Mouse (Mus musculus) v-Abl transformed pro-B cells (cell line): ENCODE data around the gene Spock2.
"Not testable (repeated sequence)": the region's sequence is repeated elsewhere in the genome, so short reads cannot be mapped to it uniquely, and the experiment has no call there.

Experiments
- in situ Hi-C, 2 experiments: fragments of 400-800 bp; cut with MboI; formaldehyde crosslinking; loops; one replicate each; pipeline ENCODE4 v1.15.1; 2025; ENCODE audit not compliant: unreplicated experiment in 2 of 2

The Spock2 gene

DNA sequence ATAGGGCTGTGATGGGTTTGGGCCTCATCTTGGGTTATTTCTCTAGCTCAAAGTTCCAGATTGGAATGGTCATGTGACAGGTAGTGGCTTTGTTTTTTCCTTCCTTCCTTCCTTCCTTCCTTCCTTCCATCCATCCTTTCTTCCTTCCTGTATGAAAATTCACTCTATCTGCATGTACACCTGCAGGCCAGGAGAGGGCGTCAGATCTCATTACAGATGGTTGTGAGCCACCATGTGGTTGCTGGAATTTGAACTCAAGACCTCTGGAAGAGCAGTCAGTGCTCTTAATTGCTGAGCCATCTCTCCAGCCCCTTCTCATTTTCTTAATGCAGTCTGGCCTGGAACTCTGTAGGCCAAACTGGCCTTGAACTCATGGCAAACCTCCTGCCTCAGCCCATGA, 30.0 kb downstream of the Spock2 start:
- in situ Hi-C loops: loop anchor here in 1 of 2 experiments (25.0 kb wide), 1 partner anchor 601 kb away; no protein-coding TSS in a partner anchor

DNA sequence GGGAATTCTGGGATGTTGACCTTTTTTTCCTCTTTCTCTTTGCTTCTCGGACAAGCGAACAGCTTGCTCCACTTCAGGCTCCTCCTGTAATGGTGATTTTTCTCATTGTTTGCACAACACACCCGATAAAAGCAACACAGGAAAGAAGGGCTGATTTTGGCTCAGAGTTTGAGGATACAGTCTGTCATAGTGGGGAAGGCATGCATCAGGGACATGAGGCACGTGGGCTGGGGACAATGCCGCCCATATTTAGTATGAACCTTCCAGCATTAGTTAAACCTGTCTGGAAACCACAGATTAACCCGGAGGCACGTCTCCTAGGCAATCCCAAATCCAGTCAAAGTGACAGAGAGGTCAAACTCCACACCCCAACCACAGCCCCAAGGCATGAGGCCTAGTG, 30.9 kb downstream of the Spock2 start:
- in situ Hi-C loops: loop anchor here in 1 of 2 experiments (25.0 kb wide), 1 partner anchor 600 kb away; no protein-coding TSS in a partner anchor

DNA sequence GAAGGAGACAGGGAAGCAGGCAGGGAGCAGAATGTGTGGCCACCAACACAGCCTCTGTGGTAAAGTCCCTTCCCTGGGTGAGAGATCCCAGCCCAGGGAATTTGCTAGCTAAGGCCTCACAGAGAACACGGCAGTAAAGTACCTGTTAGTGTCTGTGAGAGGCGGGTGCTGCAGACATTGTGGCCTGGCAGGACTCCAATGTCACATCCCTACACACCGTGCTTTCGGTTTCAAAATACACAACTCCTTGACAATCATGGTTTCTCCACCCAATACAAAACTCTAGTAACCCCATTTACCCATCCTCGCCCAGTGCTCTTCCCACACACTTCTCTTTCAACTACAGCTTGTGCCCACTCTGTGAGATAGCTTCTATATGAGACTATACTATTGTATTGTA, 32.7 kb downstream of the Spock2 start:
- in situ Hi-C loops: loop anchor here in 1 of 2 experiments (25.0 kb wide), 1 partner anchor 599 kb away; no protein-coding TSS in a partner anchor

DNA sequence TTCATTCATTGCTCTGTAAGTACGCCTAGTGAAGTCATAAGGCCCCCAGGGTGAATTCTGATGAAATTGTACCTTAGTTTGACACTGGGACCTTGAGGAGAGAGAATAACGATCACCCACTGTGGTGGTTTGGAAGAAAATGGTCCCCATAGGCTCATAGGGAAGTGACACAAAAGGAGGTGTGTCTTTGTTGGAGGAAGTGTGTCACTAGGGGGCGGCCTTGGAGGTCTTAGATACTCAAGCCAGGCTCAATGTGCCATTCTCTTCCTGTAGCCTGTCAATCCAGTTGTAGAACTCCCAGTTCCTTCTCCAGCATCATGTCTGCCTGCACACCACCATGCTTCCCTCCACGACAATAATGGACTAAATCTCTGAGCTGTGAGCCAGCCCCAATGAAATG, 34.7 kb downstream of the Spock2 start:
- in situ Hi-C loops: loop anchor here (10.0 to 25.0 kb wide), 3 partner anchors 126 to 597 kb away; partner anchors contain the start of gene Gm17455 (in 1 of the 2)

DNA sequence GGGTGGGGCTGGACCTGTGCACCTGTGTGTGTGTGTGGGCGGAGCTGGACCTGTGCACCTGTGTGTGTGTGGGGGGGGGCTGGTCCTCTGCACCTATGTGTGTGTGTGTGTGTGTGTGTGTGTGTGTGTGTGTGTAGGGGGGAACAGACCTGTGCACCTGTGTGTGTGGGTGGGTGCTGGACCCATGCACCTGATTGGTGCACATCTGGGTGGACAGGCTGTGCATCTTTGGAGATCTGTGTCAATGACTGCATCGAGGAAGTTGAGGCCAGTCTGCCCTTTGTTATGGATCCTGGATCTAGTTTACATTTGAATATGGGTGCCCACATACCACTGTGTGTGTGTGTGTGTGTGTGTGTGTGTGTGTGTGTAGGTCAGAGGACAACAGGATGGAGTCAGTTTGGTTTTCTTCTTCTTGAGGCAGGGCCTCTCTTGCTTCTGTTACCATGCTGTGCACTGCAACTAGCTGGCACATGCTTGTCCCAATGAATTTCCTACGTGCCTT, 35.7 kb downstream of the Spock2 start:
- in situ Hi-C loops: loop anchor here (10.0 to 25.0 kb wide), 3 partner anchors 127 to 596 kb away; partner anchors contain the start of gene Gm17455 (in 1 of the 2)

DNA sequence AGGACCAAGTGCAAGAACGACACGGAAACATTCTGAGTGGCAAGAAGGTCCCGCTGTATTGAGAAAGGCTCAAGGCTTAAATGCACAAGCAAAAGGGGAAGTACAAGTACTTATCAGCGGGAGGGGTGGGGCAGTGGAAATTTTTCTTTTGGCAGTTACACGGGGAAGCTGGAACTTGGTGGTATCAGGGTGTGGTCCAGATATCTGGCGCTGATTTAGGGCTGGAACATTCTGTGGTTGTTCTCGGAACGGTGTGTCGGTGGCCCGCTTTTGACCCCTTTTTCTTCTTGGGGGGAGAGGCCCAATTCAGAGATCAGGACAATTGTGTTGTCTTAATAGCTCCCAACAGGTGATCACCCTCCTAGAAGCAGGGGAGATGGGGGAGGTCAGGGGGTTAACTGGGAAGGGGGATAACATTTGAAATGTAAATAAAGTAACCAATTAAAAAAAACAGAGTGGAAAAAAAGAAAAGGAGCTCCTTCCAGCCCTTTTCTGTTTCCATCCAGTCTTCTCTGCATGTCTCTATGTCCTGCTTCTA, 41.6 kb downstream of the Spock2 start:
- in situ Hi-C loops: loop anchor here (5.0 to 25.0 kb wide), 4 partner anchors 90 to 590 kb away; partner anchors contain the start of gene Gm17455 (in 1 of the 2)

DNA sequence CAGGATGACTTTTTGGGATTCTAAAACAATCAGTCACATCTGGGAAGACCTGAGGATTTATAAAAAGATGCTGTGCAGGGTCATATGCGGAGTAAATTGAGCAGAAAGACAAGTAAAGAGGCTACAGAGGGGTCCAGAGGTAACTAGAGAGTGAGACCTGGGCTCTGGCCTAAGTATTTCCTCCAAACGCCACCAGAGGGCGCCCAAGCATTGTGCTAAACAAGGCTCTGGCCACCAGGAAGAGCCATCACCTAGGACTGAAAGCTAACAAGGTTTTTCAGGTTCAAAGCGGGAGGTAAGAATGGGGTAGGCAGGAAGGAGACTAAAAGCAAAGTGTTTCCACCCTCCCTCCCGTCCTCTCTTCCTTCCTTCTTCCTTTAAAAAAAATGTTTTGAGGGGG, 42.1 kb downstream of the Spock2 start:
- in situ Hi-C loops: loop anchor here (5.0 to 25.0 kb wide), 4 partner anchors 89 to 589 kb away; partner anchors contain the start of gene Gm17455 (in 1 of the 2)

DNA sequence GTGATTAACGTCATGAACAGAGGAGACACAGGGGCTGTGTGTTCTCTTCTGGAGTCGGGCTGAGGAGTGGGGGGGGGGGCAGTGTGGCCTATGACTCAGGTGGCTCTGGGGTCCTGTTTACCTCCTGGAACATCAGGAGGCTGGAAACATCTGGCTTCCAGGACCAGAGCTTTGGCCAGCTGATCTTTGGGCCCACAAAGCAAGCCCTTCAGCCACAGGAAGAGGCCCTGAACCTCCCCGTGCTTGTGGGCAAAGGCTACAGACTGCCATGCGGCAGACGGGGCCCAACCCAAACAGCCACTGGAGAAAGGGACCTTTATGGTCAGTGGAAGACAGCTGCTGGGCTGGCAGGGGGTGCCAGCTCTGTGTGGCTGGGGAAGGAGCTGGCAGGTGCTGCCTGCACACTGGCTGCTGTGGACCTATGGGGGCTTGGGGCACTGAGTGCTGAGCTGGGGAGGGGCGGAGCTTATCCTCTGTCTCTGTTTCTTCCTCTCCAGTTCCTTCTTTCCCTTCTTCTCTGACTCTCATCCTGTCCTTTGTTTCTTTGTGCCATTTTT, 45.2 kb downstream of the Spock2 start:
- in situ Hi-C loops: loop anchor here (10.0 kb wide), 2 partner anchors 256 to 266 kb away; no protein-coding TSS in a partner anchor

DNA sequence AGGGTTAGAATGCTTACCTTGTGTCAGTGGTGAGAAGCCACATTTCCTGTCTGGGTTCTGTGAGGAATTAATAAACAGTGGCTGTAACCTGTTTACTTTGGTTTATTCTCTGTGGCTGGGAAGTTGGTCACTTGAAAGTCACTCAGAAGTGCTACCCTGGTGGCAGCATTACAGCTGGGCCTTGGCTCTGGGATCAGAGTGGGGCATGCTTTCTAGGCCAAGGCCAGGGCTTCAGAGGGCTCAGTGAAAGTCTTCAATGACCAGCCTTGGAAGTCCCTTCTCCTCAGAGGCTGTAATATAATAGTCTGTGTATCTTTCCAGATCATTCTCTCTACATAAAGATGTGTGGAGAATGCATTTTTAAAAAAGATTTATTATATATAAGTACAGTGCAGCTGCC, 50.0 kb downstream of the Spock2 start:
- in situ Hi-C loops: loop anchor here (5.0 to 10.0 kb wide), 4 partner anchors 36 to 271 kb away; partner anchors contain the start of gene Chst3 (in 1 of the 2)

DNA sequence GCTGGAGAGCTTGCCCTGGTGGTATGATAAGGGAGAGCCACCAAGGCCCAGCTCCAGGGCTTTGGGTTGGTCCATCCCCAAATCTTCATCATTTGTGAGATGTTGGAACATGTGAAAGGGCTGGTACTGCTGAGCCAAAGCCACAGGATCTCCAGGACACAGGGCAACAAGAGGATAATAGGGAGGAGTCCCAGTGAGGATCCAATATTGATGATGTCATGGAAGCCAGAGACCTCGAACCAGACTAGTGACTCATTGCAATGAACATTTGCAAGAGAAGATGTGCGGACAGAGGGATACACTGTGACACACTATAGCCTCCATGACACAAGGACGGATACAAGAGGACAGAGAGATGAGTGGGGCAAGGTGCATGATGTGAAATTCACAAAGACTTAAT, 52.1 kb downstream of the Spock2 start:
- in situ Hi-C loops: loop anchor here (5.0 to 10.0 kb wide), 4 partner anchors 34 to 273 kb away; partner anchors contain the start of gene Chst3 (in 1 of the 2)

DNA sequence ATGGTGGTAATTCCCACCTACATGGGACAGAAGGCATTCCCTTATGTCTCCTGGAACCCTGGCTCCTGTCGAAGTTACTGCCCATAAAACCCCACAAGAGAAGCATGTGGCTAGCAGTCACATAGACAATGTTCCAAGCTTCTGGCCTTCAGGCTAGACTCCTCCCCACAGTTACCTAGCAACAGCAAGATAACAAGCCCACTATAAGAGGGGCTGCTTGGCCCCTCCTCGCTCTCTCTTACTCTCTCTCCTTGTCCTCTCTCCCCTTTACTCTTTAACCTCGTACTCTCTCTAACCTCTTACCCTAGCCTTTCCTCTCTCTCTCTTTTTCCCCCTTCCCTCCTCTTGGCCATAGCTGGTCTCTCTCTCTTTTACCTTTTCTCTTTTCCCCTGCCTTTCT, 55.4 kb downstream of the Spock2 start:
- in situ Hi-C loops: not testable (repeated sequence)

DNA sequence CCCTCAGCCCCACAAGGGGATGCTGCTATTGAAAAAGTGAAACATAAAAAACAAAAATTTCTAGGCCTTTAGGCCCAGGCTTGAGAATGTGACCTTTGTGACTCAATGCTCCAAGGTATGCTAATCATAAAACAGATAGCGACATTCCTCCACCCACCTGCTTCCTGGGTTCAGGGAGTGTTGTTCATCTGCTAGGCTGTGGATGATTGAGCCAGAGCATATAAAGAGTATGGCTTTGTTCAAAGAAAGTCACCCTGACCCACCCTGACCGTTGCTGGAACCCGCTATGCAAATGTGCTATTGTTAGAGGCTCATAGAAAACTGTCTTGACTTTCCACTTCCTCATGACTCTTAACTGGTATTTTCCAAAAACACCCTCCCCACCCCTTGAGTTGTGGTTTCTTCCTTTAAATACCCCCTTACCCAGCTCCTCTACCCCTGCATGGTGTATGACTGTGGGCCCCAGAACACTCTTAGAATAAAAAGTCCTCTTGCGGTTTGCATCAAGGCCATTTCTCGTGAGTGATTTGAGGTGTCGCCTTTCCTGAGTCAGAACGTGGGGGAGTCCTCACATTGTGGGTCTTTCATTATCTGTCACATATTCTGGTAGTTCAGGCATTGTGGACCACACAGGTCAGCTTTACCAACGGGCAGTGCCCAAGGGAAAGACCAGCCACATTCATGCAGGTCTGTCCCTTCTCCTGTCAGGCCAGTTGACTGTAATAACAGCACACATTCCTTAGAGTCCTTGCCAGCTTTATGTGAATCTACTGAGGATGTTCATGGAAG, 56.4 kb downstream of the Spock2 start:
- in situ Hi-C loops: not testable (repeated sequence)

DNA sequence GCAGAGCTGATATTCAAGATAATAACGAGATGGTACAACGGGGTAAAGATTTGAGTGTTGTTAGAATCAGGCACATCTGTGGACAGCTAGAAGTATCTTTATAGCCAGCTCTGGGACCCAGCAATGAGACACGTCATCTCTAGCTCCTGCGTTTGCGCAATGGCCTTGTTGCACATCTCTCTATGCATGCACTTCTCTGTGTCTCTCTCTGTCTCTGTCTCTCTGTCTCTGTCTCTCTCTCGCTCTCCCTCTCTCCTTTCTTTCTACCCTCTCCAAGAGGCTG, 56.9 kb downstream of the Spock2 start:
- in situ Hi-C loops: no loop called here

DNA sequence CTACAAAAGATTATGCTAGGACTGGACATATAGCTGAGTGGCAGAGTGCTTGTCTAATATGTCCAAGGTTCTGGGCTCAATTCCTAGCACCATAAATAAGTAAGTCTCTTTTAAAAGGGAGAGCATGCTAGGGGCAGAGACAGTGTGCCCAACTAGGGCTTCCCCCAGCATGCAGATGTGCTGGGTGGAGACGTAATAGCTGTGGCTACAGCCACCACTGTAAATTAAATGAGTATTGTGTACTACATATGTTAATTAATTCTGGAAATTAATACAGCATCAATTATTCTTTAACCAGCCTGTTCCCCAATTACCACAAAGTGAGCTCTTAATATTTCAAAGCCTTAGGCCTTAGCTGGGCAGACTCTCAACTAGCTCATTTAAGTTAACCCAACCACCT, 58.9 kb downstream of the Spock2 start:
- in situ Hi-C loops: no loop called here

DNA sequence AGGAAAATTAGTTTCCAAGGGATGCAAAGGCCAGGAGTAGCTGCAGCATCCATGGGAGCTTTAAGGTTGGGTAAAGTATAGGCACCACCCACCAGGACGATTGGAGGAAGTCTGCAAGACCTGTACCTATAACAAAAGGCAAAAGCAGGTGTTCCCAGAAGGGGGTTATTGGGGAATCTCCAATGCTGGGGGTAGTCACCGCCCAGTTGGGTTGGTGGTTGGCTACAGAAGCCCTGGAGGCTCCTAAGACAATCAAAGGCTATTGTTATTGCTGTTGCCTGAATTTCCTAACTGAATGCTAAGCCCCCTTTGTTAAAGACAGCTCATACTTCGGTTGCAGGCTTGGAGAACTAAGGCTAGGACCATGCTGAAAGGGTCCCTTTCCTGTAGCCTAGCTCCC, 60.0 kb downstream of the Spock2 start:
- in situ Hi-C loops: no loop called here

DNA sequence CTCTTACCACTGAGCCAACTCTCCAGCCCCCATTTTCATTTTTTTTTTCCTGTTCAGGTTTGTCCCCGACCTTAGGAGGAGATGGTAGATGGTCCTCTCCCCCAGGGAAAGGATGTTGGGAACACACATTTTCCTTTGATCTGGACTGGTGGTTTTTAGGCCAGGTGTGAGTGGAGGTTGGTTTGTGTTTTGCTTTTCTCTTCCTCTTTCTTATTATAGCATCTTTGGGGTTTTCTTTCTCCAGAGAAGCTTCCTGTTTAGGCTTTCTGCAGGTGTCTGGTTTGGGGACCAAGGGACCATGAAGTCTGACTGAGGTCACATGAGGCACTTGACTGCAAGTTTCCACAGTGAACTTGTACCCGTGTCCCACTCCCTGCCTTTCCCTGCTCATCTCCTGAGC, 62.3 kb downstream of the Spock2 start:
- in situ Hi-C loops: no loop called here

DNA sequence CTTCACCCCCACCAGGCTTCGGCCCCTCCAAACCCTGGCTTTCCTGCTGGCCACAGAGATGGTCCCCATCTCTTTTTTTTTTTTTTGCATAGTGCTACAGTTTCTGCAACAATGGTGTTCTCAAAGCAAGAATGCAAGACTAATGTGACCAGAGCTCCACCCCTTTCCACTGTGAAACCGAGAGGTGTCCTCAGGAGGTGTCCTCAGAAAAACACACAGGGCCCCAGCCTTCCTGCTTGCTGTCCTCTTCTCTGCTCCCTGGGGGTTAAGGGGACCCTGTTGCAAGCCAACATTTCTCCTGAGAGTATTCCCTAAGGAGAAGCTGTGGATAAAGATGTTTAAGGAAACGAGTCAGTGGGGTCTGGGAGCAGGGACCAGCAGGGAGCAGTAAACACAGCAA, 62.9 kb downstream of the Spock2 start:
- in situ Hi-C loops: no loop called here

DNA sequence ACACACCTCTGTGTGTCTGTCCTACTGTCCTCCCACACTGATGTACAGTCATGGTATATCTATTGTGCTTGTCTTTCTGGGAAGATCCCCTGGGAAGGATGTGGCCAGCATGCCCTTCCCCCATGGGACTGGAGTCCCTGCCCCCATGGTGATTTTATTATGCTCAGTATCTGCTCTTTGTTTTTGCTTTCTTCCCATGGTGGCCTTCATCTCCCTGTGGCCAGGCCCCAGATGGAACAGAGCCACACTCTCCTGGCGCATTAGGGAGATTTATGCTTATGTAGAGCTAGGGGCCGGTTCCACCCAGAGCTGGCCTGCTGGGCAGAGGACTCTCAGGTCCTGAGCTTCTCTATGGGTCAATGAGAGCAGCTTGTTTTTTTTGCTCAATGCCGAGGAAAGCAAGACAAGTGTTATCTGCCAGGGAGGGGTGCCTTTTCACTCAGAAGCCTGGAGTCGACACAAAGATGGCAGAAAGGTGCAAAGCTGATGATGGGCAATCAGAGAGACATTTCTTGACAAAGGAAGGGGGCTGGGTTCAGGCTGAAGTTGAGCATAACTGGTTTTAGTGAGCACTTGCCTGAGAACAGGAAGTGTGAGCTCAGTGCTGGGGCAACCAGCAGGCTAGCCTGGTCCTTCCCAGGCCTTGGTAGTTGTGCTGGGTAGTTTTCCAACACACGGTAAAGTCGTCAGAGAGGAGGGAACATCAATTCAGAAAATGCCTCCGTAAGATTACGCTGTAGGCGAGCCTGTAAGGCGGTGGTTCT, 64.5 kb downstream of the Spock2 start:
- in situ Hi-C loops: no loop called here

DNA sequence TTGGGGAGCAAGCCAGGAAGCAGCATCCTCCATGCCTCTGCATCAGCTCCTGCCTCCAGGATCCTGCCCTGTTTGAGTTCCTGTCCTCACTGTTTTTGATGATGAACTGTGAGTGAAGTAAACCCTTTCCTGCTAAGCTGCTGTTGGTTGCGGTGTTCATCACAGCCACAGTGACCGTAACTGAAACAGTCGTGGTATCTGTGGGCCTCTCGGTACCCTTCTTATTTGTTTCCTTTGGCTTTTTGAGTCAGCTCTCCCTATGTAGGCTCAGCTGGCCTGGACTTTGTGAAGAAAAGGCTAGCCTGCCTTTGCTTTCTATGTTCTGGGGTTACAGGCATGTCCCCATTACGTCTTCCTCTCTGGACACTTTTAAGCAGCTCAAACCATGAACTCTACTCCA, 65.3 kb downstream of the Spock2 start:
- in situ Hi-C loops: no loop called here

DNA sequence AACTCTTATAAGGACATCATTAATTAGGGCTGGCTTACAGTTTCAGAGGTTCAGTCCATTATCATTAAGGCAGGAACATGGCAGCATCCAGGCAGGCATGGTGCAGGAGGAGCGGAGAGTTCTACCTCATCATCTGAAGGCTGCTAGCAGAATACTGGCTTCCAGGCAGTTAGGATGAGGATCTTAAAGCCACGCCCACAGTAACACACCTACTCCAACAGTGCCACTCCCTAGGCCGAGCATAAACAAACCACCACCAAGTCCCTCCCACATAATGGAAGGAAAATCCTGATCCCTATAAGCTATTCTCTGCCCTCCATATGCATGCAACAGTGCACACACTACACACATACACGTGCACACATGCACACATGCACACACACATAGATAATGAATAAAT, 66.3 kb downstream of the Spock2 start:
- in situ Hi-C loops: no loop called here

DNA sequence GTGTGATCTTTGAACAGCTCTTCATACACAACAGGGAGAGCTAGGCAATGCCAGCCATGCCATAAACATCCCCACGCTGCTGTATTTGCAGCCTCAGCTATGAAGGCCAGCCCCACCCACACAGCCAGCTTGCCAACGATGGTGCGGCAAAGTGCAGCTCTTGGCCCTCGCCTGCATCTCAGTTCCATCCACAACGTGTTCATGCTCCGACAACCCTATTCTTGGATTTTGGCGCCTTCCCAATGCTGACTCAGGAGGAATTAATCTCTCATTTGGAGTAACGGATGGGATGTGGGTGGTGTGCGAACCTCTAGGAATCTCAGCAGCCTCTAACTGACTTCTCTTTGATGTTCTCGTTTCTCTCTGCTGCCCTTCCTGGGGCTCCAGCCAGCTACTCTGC, 67.0 kb downstream of the Spock2 start:
- in situ Hi-C loops: no loop called here
